Mouse (Mus musculus): ENCODE measurements around the gene Irf2bpl. TPM values are rescaled to one million over a fixed set of nuclear protein-coding genes. Genes with fewer than 3 reads are reported as not detected.

Irf2bpl gene
- total and polyA plus RNA-seq, 3 experiments = 6.9 to 8.0 TPM; not detected in 1

- Histone ChIP-seq H3K4me1 (ENCODE audit: control insufficient read depth in 1 of 2, insufficient read depth in 2 of 2, low read length in 2 of 2) (no peaks in the 10 kb centered on the region), H3K79me2 (ENCODE audit: control insufficient read depth, insufficient read depth, low read length, poor library complexity) (no peaks in the 10 kb centered on the region), H3K9me3 (replicated peaks; ENCODE audit: insufficient read depth, low read length) (no peaks in the 10 kb centered on the region), H3K27ac (ENCODE audit: control insufficient read depth, low read depth, low read length) (no peak overlapping the region), H3K4me3 (ENCODE audit: control insufficient read depth in 1 of 2, insufficient read depth in 1 of 2, low read depth in 2 of 2, low read length in 2 of 2) (no peak overlapping the region), H3K27me3 (ENCODE audit: control insufficient read depth in 1 of 2, insufficient read depth in 2 of 2, low read length in 2 of 2) (peaks cover 2% of the 10 kb centered on the region in 2 experiments), H3K9ac (ENCODE audit: control insufficient read depth, low read depth, low read length, poor library complexity, severe bottlenecking) (no peak overlapping the region), H3K36me3 (ENCODE audit: control insufficient read depth in 1 of 2, insufficient read depth in 2 of 2, low read length in 2 of 2) (no peaks in the 10 kb centered on the region)
- TF ChIP-seq MAZ (IDR thresholded peaks at IDR 0.05; ENCODE audit: low read depth, low read length) = no peak
- TF ChIP-seq MAFK (IDR thresholded peaks at IDR 0.05; ENCODE audit: borderline replicate concordance, low read depth, low read length) = no peak
- TF ChIP-seq POLR2A (IDR thresholded peaks at IDR 0.05; ENCODE audit: control insufficient read depth in 1 of 2, insufficient read depth in 1 of 2, low read depth in 1 of 2, low read length in 2 of 2, poor library complexity in 1 of 2) = no peak
- no peak for DNase-seq (ENCODE audit: low read depth, low spot score)
Measured at GRCm38 (mm10) chr12:86915617-86916016, 31.0 kb upstream of the Irf2bpl start.

GRCm38 (mm10) chr12:86914756-86915155, 30.2 kb upstream of the Irf2bpl start:
- Histone ChIP-seq H3K9me3 (replicated peaks; ENCODE audit: insufficient read depth, low read length) (no peaks in the 10 kb centered on the region), H3K36me3 (ENCODE audit: control insufficient read depth in 1 of 2, insufficient read depth in 2 of 2, low read length in 2 of 2) (no peaks in the 10 kb centered on the region), H3K27me3 (ENCODE audit: control insufficient read depth in 1 of 2, insufficient read depth in 2 of 2, low read length in 2 of 2) (peaks cover 2% of the 10 kb centered on the region in 2 experiments), H3K79me2 (ENCODE audit: control insufficient read depth, insufficient read depth, low read length, poor library complexity) (no peaks in the 10 kb centered on the region), H3K4me3 (ENCODE audit: control insufficient read depth in 1 of 2, insufficient read depth in 1 of 2, low read depth in 2 of 2, low read length in 2 of 2) (no peak overlapping the region), H3K4me1 (ENCODE audit: control insufficient read depth in 1 of 2, insufficient read depth in 2 of 2, low read length in 2 of 2) (no peaks in the 10 kb centered on the region), H3K27ac (ENCODE audit: control insufficient read depth, low read depth, low read length) (no peak overlapping the region), H3K9ac (ENCODE audit: control insufficient read depth, low read depth, low read length, poor library complexity, severe bottlenecking) (peak overlapping the region; percentile 35; the same call in 1 of the 2 replicates)
- peak; percentile 33 for DNase-seq (ENCODE audit: low read depth, low spot score)
- TF ChIP-seq E2F4 (IDR thresholded peaks at IDR 0.05; ENCODE audit: borderline replicate concordance, low read depth, low read length) = no peak
- TF ChIP-seq RCOR1 (IDR thresholded peaks at IDR 0.05; ENCODE audit: low read depth, low read length) = no peak
- no peak for TF ChIP-seq ZNF384 (IDR thresholded peaks at IDR 0.05; ENCODE audit: low read depth, low read length)
- no peak for TF ChIP-seq MXI1 (IDR thresholded peaks at IDR 0.05; ENCODE audit: low read depth, low read length)
- no peak for TF ChIP-seq NELFE (IDR thresholded peaks at IDR 0.05; ENCODE audit: low read depth, low read length)

GRCm38 (mm10) chr12:86914351-86914750, 29.8 kb upstream of the Irf2bpl start:
- Histone ChIP-seq H3K27ac (ENCODE audit: control insufficient read depth, low read depth, low read length) (no peak overlapping the region), H3K36me3 (ENCODE audit: control insufficient read depth in 1 of 2, insufficient read depth in 2 of 2, low read length in 2 of 2) (no peaks in the 10 kb centered on the region), H3K27me3 (ENCODE audit: control insufficient read depth in 1 of 2, insufficient read depth in 2 of 2, low read length in 2 of 2) (peaks cover 2% of the 10 kb centered on the region in 2 experiments), H3K4me1 (ENCODE audit: control insufficient read depth in 1 of 2, insufficient read depth in 2 of 2, low read length in 2 of 2) (no peaks in the 10 kb centered on the region), H3K79me2 (ENCODE audit: control insufficient read depth, insufficient read depth, low read length, poor library complexity) (no peaks in the 10 kb centered on the region), H3K9ac (ENCODE audit: control insufficient read depth, low read depth, low read length, poor library complexity, severe bottlenecking) (peak overlapping the region; percentile 35; the same call in 1 of the 2 replicates), H3K9me3 (replicated peaks; ENCODE audit: insufficient read depth, low read length) (no peaks in the 10 kb centered on the region), H3K4me3 (ENCODE audit: control insufficient read depth in 1 of 2, insufficient read depth in 1 of 2, low read depth in 2 of 2, low read length in 2 of 2) (no peak overlapping the region)
- DNase-seq (ENCODE audit: low read depth, low spot score) = no peak
- TF ChIP-seq KAT2A (conservative IDR thresholded peaks at IDR 0.05; ENCODE audit: low read depth, low read length) (no peak), POLR2A (IDR thresholded peaks at IDR 0.05; ENCODE audit: control insufficient read depth in 1 of 2, insufficient read depth in 1 of 2, low read depth in 1 of 2, low read length in 2 of 2, poor library complexity in 1 of 2) (no peak), BHLHE40 (IDR thresholded peaks at IDR 0.05; ENCODE audit: borderline replicate concordance, low read depth, low read length) (no peak), JUND (IDR thresholded peaks at IDR 0.05; ENCODE audit: low read depth, low read length) (no peak), MXI1 (IDR thresholded peaks at IDR 0.05; ENCODE audit: low read depth, low read length) (no peak), SMC3 (IDR thresholded peaks at IDR 0.05; ENCODE audit: low read depth, low read length) (no peak), SIN3A (IDR thresholded peaks at IDR 0.05; ENCODE audit: low read length) (no peak), HCFC1 (IDR thresholded peaks at IDR 0.05; ENCODE audit: low read depth, low read length) (no peak)

All from MEL (cell line).